Mouse (Mus musculus) c-Kit-positive CD71-negative TER-119-negative erythroid progenitor cells, embryonic 14.5 days (primary cell): ENCODE data around the gene Fam47c.

Source experiments
- DNase-seq: peaks from one replicate; pipeline ENCODE4 v3.0.0-alpha.2; 2013; ENCODE audit warnings: low read depth

Gene Fam47c

DNA sequence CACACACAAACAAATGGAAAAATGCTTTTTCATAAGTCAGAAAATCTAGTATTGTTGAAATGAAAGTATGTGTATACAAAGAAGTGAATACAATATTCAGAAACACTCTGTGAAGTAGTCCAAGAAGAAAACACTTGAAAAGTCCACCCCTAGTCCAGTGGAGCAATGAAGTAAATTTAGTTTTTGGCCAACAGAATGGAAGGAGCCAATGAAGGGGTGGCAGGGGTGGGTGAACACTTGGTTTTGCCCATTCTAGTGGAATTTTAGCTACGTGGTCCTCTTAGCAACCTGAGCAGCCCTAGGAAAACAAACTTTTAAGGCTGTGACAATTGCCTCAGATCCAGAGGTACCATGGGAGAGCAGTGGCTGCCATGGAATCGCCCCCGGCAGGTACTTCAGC lies at the start of gene Fam47c:
Fam47c (plus strand) TSS at position 301 of the 400 bp plus-strand sequence.
- no peak for DNase-seq

DNA sequence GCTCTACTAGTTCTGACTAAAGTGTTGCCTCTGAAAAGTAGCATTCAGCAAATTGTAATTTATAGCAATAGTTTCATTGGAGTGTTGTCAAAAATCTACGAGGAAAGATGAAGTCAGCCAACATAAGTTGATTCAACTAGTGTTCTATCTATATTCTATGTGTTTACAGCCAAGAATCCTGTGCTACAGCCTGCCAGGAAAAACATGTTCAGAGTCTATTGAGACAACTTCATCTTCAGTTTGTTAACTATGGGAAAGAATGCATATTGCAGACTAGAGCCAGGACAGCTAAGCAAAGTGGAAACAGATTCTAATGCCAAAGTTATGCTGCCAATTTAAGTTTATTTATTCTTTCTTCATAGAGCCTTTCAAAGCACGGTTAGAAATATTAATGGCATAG lies 31.8 kb downstream of the Fam47c start:
- DNase-seq = no peak

DNA sequence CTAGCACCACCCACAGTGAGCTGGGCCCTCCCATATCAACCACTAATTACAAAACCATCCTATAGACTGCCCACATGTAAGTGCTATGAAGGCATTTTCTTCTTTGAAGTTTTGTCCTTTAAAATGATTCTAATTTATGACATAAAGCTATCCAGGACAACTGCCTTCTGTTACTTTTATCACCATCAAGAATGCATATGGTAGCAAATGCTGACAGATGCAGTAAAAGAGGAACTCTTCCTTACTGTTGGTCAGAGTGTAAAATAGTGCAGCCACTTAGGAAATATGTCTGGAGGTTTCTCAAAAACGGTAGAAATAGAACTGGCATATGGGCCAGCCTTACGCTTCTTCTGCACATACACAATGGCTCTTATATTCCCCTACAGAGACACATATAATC lies 39.5 kb downstream of the Fam47c start:
- DNase-seq = no peak
